Mouse (Mus musculus): ENCODE results near the gene Dntt. TPM values are rescaled to one million over a fixed set of nuclear protein-coding genes. Genes with fewer than 3 reads are reported as not detected.

The Dntt gene
- polyA plus RNA-seq, 1 experiment from 2014 or later, result not detected

DNA sequence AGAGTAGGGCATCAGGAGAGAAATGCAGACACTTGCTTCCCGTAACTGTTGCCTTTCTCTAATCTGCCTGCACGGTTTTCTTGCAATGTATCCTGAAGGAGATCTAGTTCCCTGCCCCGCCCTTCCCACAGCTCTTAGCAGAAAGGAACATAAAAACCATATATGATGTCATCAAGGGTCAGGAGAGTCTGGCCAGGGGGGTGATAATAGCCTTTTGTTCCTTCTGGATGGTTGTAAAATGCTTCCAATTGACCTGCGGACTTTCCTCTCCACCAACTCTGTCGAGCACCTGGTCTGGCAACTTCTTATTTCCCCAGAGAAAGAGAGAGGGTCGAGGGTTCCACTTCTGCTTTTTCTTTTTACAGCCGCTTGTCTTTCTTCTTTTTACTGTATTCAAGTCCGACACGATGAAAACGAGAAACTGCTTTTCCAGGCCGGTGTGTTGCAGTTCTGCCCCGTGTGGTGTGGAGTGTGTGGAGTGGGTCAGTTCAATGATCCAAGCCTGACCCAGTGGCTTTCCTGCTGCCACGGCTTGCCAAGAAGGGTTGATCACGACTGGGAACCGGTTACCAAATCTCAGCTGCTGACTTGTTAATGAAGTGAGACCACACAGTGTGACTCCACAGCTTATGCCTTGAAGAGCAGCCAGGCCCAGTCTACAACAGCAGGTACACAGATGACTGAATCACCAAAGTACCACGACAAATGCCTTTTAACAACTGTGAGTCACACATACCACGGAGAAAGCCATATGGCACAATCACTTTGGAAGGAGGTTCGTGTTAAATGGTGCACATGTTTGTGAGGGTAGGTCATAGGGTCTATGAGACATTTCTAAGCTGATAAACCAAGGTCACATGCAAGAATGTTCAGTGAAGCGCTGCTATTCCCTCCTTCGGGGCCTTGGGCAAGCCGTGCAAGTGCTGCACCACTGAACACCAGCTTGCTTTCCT is 33.4 kb upstream of the Dntt start:
- Histone ChIP-seq H3K4me1 (peaks cover 9% of the 10 kb centered on the region; the same call in 1 of the 2 replicates), H3K27me3 (replicated peaks; ENCODE audit: low read depth, poor library complexity, severe bottlenecking) (no peaks in the 10 kb centered on the region), H3K9me3 (no peaks in the 10 kb centered on the region), H3K4me3 (no peak overlapping the region), H3K27ac (replicated peaks) (no peak overlapping the region), H3K36me3 (replicated peaks) (no peaks in the 10 kb centered on the region)
- 71% methylated on average over 21 of the region's 21 CpGs for WGBS
- no peak for DNase-seq (ENCODE audit: low spot score)

DNA sequence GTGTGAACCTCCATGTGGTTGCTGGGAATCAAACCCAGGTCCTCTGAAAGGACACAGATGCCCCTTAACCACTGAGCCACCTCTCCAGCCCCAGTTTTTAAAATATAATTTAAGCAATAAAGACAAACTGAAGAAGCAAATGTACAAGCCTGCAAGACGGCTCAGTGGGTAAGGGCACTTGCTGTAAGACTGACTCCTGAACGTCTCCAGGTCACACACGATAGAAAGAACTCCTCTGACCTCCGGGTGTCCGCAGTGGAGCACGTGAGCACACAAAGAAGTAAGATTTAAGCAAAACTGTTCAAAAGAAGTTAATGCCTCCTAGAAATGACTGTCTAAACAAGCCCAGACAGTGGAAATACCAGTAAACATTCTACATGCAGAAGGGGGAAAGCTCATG is 32.4 kb upstream of the Dntt start:
- H3K36me3 ChIP-seq (replicated peaks), result no peaks in the 10 kb centered on the region
- H3K4me3 ChIP-seq, result no peak overlapping the region
- H3K9me3 ChIP-seq, result no peaks in the 10 kb centered on the region
- no peak for DNase-seq (ENCODE audit: low spot score)
- no peaks in the 10 kb centered on the region for H3K27me3 ChIP-seq (replicated peaks; ENCODE audit: low read depth, poor library complexity, severe bottlenecking)
- H3K27ac ChIP-seq (replicated peaks), result no peak overlapping the region
- peaks cover 9% of the 10 kb centered on the region; the same call in 1 of the 2 replicates for H3K4me1 ChIP-seq
- 89% methylated on average over 6 of the region's 6 CpGs for WGBS

DNA sequence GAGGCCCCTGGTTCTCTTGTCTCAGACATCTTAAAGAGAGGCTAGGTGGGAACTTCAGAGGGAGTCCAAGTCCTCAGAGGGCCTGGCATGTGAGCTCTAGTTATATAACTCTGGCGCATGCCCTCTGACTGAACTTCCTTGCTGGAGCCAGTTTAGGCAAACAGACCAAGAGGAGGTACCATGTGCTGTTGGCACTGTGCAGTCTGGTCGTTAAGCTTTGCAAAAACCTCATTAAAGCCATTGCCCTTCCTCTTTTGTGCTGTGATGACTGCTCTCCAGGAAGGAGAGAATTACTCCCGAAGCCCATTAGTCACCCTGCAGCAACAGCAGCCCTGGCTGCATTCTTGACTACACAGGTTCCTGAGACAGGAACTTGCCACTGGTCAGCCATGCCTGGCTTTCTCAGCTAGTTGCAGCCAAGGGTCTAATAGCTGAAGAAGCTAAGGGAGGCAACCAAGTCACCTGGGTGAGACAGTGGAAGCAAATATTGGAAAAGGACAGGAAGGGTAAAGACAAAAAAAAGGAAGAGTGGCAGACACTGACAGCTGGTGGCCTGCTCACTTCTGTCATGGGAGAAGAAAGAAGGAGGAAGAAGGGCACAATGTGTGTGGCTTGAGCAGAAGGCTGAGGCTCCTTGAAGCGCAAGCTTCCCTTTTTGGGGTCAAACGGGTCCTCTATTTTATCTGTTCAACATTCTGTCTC is 30.5 kb upstream of the Dntt start:
- Histone ChIP-seq H3K9me3 (peaks cover 6% of the 10 kb centered on the region; the same call in 1 of the 2 replicates), H3K27ac (replicated peaks) (no peak overlapping the region), H3K4me1 (peaks cover 8% of the 10 kb centered on the region; the same call in 1 of the 2 replicates), H3K27me3 (replicated peaks; ENCODE audit: low read depth, poor library complexity, severe bottlenecking) (no peaks in the 10 kb centered on the region), H3K4me3 (no peak overlapping the region), H3K36me3 (replicated peaks) (no peaks in the 10 kb centered on the region)
- WGBS, result 69% methylated on average over 5 of the region's 5 CpGs
- no peak for DNase-seq (ENCODE audit: low spot score)

DNA sequence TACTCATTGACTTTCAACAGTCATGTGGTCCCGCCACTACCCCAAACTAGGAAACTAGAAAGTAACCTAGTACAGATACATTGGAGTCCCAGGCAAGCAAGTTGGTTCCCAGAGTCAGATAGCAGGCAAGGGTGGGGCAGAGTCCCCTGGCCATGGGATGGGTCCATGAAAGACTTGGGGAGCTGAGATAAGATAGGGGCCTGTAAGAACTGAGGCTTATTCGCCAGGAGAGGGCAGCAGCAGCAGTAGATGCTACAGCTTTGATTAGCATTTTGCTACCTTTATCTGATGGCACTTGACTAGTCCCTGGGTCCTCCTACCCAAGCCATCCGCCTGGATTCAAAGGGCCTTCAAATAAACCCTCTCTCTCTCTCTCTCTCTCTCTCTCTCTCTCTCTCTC is 29.5 kb upstream of the Dntt start:
- no peaks in the 10 kb centered on the region for H3K27me3 ChIP-seq (replicated peaks; ENCODE audit: low read depth, poor library complexity, severe bottlenecking)
- peaks cover 6% of the 10 kb centered on the region; the same call in 1 of the 2 replicates for H3K9me3 ChIP-seq
- H3K27ac ChIP-seq (replicated peaks), result no peak overlapping the region
- H3K4me1 ChIP-seq, result no peaks in the 10 kb centered on the region
- H3K4me3 ChIP-seq, result no peak overlapping the region
- no peak for DNase-seq (ENCODE audit: low spot score)
- 59% methylated on average over 3 of the region's 3 CpGs for WGBS
- H3K36me3 ChIP-seq (replicated peaks), result no peaks in the 10 kb centered on the region

DNA sequence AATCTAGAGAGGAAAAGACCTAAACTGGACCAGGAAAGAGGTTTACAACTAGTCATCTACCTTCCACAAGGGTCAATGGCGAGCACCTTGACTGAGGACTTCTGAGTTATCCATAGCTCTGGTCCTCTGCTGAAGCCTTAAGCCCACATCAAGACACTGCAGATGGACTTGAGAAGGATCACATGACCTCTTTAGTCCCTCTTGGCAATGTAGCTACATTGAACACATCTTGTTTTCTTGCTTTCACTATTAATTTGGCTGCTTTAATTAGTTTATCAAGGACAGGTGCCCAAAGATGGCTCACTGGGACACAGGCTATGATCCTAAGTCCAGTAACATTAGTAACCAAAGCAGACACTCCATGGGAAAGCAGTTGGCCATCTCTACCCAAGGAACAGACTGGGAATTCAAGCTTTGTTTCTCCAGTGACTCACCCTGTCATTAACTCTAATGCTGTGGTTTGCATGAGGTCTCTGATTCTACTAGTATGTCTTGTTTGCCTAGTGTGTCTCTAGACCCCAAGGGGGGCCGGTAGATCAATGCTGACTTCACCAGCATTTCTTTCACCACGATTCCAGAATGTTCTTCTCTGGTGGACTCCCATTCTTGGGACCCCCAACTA is 25.3 kb upstream of the Dntt start:
- no peak for DNase-seq (ENCODE audit: low spot score)
- Histone ChIP-seq H3K27ac (replicated peaks) (no peak overlapping the region), H3K27me3 (replicated peaks; ENCODE audit: low read depth, poor library complexity, severe bottlenecking) (no peaks in the 10 kb centered on the region), H3K9me3 (peaks cover 6% of the 10 kb centered on the region; the same call in 1 of the 2 replicates), H3K4me1 (no peaks in the 10 kb centered on the region), H3K36me3 (replicated peaks) (no peaks in the 10 kb centered on the region), H3K4me3 (no peak overlapping the region)
- 88% methylated on average over 3 of the region's 3 CpGs for WGBS

DNA sequence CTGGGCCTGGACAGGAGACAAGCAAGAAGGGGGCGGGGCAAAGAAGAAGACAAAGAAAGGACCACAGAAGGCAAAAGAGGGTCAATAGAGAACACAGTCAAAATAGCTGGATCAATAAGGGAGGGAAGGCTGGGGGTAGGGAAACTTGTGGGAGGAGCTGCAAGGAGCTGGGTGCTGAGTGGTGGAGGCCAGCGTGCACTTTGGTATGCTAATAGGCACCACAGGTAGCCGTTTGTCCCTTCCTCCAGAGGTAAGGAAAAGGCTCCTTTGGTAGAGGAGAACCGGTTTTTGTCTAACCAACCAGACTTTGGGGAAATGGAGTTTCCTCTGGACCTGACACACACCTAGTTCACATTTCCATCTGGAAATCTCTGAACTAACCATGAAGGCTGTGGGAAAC is 22.5 kb upstream of the Dntt start:
- no peaks in the 10 kb centered on the region for H3K27me3 ChIP-seq (replicated peaks; ENCODE audit: low read depth, poor library complexity, severe bottlenecking)
- WGBS, result 16% methylated on average over 4 of the region's 4 CpGs
- no peaks in the 10 kb centered on the region for H3K4me1 ChIP-seq
- DNase-seq (ENCODE audit: low spot score), result no peak
- H3K36me3 ChIP-seq (replicated peaks), result no peaks in the 10 kb centered on the region
- H3K27ac ChIP-seq (replicated peaks), result no peak overlapping the region
- no peak overlapping the region for H3K4me3 ChIP-seq
- H3K9me3 ChIP-seq, result peaks cover 6% of the 10 kb centered on the region; the same call in 1 of the 2 replicates

DNA sequence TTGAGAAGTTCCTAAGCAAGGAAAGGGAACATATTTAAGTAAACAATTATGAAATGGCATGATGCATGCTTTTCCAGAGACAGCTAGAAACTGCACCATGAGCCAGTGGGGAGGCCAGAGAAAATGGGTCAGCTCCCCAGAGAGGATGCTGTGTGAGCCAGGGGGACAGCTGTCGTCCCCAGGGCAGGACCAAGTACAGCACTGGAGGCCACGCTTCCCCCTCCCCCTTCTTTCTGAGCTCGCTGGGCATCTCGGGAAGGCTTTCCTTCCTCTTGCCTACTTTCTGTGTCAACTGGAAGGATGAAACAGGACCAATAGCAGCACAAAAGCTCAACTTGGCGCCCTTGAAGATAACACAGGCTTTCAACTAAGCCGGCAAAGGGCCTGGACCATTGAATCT is 21.7 kb upstream of the Dntt start:
- H3K27me3 ChIP-seq (replicated peaks; ENCODE audit: low read depth, poor library complexity, severe bottlenecking), result no peaks in the 10 kb centered on the region
- WGBS, result 33% methylated on average over 6 of the region's 6 CpGs
- no peak overlapping the region for H3K4me3 ChIP-seq
- no peak overlapping the region for H3K27ac ChIP-seq (replicated peaks)
- DNase-seq (ENCODE audit: low spot score), result no peak
- no peaks in the 10 kb centered on the region for H3K36me3 ChIP-seq (replicated peaks)
- H3K4me1 ChIP-seq, result no peaks in the 10 kb centered on the region
- peaks cover 6% of the 10 kb centered on the region; the same call in 1 of the 2 replicates for H3K9me3 ChIP-seq

DNA sequence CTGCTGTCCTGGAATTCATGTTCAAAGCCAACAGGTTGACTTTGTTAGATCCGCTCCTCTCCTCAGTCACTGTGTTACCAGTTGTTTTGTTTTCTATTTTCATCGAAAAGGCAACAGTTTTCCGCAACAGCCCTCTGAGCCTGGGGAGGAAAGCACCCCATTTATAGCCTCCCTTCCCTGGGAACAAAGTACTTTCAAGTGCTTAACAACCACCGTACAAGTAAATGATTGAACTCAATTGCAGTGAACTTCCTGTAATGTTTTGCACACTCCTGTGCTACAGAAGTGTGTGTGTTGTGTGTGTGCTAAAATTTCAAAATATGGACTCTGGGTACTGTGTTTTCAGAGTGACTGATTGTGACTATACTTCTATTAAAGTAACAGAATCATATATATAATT is 21.3 kb upstream of the Dntt start:
- peaks cover 4% of the 10 kb centered on the region; the same call in 1 of the 2 replicates for H3K27me3 ChIP-seq (replicated peaks; ENCODE audit: low read depth, poor library complexity, severe bottlenecking)
- no peak overlapping the region for H3K27ac ChIP-seq (replicated peaks)
- no peak for DNase-seq (ENCODE audit: low spot score)
- WGBS, result 88% methylated on average over 4 of the region's 4 CpGs
- H3K36me3 ChIP-seq (replicated peaks), result no peaks in the 10 kb centered on the region
- H3K9me3 ChIP-seq, result peaks cover 5% of the 10 kb centered on the region; the same call in 1 of the 2 replicates
- no peaks in the 10 kb centered on the region for H3K4me1 ChIP-seq
- no peak overlapping the region for H3K4me3 ChIP-seq

DNA sequence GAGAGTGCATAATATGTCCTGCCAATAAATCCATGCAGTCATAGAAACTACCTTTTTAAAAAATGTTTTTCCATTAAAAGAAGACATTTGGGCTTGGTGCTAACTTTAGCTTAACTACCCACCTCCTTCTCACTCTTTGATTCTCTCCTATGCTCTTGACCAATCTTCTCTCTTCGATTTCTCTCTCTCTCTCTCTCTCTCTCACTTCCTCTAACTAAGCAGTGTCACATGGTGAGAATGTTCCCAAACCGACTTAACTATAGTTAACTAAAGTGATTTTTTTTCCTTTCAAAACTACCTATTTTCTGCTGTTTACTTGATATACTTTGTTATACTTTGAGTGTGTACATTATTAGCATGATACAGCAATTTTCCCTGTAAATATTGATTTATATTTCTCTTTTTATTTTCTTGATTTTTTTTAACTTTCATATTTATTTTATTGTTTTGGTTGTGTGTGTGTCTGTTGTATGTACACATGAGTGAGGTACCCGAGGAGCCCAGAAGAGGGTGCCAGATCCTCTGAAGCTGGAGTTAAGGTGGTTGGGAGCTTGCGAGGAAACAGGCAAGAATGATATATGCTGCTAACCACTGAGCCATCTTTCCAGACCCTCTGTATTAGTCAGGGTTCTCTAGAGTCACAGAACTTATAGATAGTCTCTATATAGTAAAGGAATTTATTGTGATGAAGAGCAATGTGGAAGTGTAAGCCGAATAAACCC is 20.2 kb upstream of the Dntt start:
- Histone ChIP-seq H3K9me3 (no peaks in the 10 kb centered on the region), H3K36me3 (replicated peaks) (no peaks in the 10 kb centered on the region), H3K27me3 (replicated peaks; ENCODE audit: low read depth, poor library complexity, severe bottlenecking) (peaks cover 15% of the 10 kb centered on the region), H3K27ac (replicated peaks) (no peak overlapping the region), H3K4me3 (no peak overlapping the region), H3K4me1 (no peaks in the 10 kb centered on the region)
- no peak for DNase-seq (ENCODE audit: low spot score)
- 90% methylated on average over 5 of the region's 5 CpGs for WGBS

DNA sequence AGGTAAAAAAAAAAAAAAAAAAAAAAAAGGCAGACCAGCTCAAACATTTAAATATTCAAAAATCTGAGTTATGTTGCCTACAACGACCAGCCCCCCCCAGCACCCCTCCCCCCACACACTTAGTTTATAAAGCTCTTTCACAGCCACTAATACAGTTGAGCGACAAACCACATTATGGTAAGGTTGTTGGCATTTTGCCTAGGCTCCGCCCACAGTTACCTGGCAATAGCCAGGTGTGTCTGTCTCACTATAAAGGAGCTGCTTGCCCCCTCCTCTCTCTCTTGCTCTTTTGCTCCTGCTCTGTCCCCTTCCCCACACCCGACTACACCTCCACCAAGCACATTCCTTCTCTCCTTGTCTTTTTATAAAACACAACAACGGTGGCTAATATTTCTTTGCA is 17.4 kb upstream of the Dntt start:
- WGBS, result 36% methylated on average over 5 of the region's 5 CpGs
- peaks cover 16% of the 10 kb centered on the region for H3K27me3 ChIP-seq (replicated peaks; ENCODE audit: low read depth, poor library complexity, severe bottlenecking)
- peaks cover 4% of the 10 kb centered on the region for H3K4me1 ChIP-seq
- no peaks in the 10 kb centered on the region for H3K36me3 ChIP-seq (replicated peaks)
- H3K4me3 ChIP-seq, result no peak overlapping the region
- no peak overlapping the region for H3K27ac ChIP-seq (replicated peaks)
- no peak for DNase-seq (ENCODE audit: low spot score)
- H3K9me3 ChIP-seq, result no peaks in the 10 kb centered on the region

DNA sequence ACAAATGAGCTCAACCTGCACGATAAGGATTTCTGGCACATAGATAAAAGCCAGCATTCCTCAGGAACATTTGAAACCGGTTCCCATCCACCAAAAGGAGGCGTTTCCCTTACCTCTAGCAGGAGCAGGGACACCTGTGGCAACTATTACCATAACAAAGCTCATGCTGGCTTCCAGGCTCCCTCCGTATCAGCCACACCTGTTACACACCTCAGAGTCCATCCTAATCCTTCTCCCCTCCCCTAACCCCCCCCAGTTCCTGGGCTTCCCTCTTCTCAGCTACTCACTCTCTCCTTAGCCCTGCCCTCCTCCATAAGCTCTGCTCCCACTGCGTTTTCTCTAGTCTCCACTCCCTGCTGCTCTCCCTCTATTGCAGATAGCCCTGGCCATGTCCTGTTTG is 15.5 kb upstream of the Dntt start:
- H3K9me3 ChIP-seq, result no peaks in the 10 kb centered on the region
- 5% methylated on average over 5 of the region's 5 CpGs for WGBS
- H3K4me1 ChIP-seq, result peaks cover 4% of the 10 kb centered on the region
- no peak for DNase-seq (ENCODE audit: low spot score)
- no peak overlapping the region for H3K27ac ChIP-seq (replicated peaks)
- peaks cover 21% of the 10 kb centered on the region for H3K27me3 ChIP-seq (replicated peaks; ENCODE audit: low read depth, poor library complexity, severe bottlenecking)
- no peak overlapping the region for H3K4me3 ChIP-seq
- H3K36me3 ChIP-seq (replicated peaks), result no peaks in the 10 kb centered on the region

DNA sequence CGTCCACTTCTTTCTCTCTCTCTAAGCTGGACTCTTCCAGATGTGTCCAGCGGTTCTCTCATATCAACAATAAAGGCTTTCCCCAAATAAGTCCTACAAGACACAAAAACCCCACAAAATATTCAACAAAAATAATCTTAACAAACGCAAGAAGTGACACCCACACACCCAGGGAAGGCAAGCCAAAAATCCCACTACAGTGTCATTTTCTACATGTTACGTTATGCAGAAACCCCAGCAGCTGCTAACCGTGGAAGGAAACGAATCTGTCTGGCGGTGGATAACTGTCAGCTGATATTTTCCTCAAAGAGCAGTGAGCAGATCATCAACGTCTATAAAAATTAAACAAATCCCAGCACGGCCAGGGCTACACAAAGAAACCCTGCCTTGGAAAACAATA is 15.1 kb upstream of the Dntt start:
- Histone ChIP-seq H3K36me3 (replicated peaks) (no peaks in the 10 kb centered on the region), H3K4me1 (peaks cover 4% of the 10 kb centered on the region), H3K9me3 (no peaks in the 10 kb centered on the region), H3K4me3 (no peak overlapping the region), H3K27ac (replicated peaks) (no peak overlapping the region), H3K27me3 (replicated peaks; ENCODE audit: low read depth, poor library complexity, severe bottlenecking) (peaks cover 21% of the 10 kb centered on the region)
- WGBS, result 31% methylated on average over 9 of the region's 9 CpGs
- DNase-seq (ENCODE audit: low spot score), result no peak

Measured in embryonic facial prominence, embryonic 10.5 days (tissue).